In the genomic region with DNA sequence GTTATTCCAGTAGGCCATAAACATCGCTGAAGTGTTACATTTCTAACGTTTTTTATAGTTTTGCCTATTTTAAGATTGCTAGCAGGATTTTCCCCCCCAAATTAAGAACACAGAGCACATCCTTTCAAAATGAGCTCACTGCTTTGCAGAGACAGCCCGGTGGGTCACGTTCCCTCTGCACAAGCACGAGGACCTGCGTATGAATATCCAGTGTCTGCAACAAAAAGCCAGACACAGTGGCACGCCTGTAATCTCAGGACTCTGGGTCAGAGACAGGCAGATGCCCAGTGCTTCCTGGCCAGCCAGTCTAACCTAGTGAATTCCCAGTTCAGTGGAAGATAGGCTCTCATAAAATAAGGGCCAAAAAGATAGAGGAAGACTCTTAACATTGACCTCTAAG, we compare ENCODE assay signal across 32 mouse cellular contexts.
"Had no signal": no experiment of that assay in that cellular context is flagged by ENCODE, and none has a peak within 500 bp of the region (broad histone marks: within the 10 kb centered on the region; RNA-seq: fewer than 3 reads in every experiment).

No protein-coding gene starts in this region.

- ATAC-seq: inflammation-experienced regulatory T-cells, adult 6 months; intestine, embryonic 16.5 days; intestine, postnatal 0 days had no signal

- H3K9ac ChIP-seq: heart, embryonic 13.5 days; heart, embryonic 15.5 days; hindbrain, embryonic 12.5 days; hindbrain, embryonic 14.5 days; hindbrain, embryonic 15.5 days; intestine, embryonic 15.5 days; kidney, embryonic 15.5 days had no signal

- H3K4me3 ChIP-seq: heart, embryonic 10.5 days; heart, embryonic 13.5 days; heart, embryonic 15.5 days; hindbrain, embryonic 12.5 days; hindbrain, embryonic 15.5 days; intestine, embryonic 15.5 days; kidney, embryonic 15.5 days; layer of hippocampus, adult 2 months; left cerebral cortex, adult 2 months had no signal

- H3K4me2 ChIP-seq: heart, embryonic 11.5 days; heart, embryonic 15.5 days; hindbrain, embryonic 14.5 days; hindbrain, embryonic 15.5 days; intestine, embryonic 15.5 days; kidney, embryonic 15.5 days had no signal

- DNase-seq: heart, postnatal 10 days; heart, postnatal 14 days; heart, postnatal 36 days; heart, postnatal 4 days; kidney, adult 11 months; kidney, adult 18-20 months; kidney, adult 2 months; kidney, adult 8-10 months; kidney, adult 9 months; kidney, postnatal 10 days; kidney, postnatal 14 days; kidney, postnatal 25 days; kidney, postnatal 36 days; kidney, postnatal 4 days; layer of hippocampus, adult 9-11 months; layer of hippocampus, postnatal 36 days had no signal

- H3K9me3 ChIP-seq: heart, embryonic 10.5 days; heart, embryonic 13.5 days; heart, embryonic 15.5 days; hindbrain, embryonic 12.5 days; hindbrain, embryonic 15.5 days; intestine, embryonic 15.5 days; kidney, embryonic 15.5 days had no signal

- H3K4me1 ChIP-seq: heart, embryonic 13.5 days; heart, embryonic 15.5 days; intestine, embryonic 15.5 days had no signal

- H3K36me3 ChIP-seq: heart, embryonic 10.5 days; heart, embryonic 13.5 days; heart, embryonic 15.5 days; hindbrain, embryonic 12.5 days; hindbrain, embryonic 15.5 days; intestine, embryonic 15.5 days; kidney, embryonic 15.5 days had no signal

- H3K27me3 ChIP-seq: intestine, embryonic 15.5 days had no signal

- H3K27ac ChIP-seq: heart, embryonic 10.5 days; heart, embryonic 13.5 days; heart, embryonic 15.5 days; hindbrain, embryonic 12.5 days; hindbrain, embryonic 14.5 days; hindbrain, embryonic 15.5 days; hindbrain, postnatal 0 days; kidney, embryonic 15.5 days; kidney, postnatal 0 days; layer of hippocampus, adult 2 months; left cerebral cortex, adult 2 months had no signal
